Mouse (Mus musculus) testis, postnatal 10 days (tissue): ENCODE measurements around the gene Aff1.

Experiments used
- DNase-seq: peaks from one replicate; pipeline ENCODE4 v3.0.0; 2021; ENCODE audit warnings: low spot score

The Aff1 gene

DNA sequence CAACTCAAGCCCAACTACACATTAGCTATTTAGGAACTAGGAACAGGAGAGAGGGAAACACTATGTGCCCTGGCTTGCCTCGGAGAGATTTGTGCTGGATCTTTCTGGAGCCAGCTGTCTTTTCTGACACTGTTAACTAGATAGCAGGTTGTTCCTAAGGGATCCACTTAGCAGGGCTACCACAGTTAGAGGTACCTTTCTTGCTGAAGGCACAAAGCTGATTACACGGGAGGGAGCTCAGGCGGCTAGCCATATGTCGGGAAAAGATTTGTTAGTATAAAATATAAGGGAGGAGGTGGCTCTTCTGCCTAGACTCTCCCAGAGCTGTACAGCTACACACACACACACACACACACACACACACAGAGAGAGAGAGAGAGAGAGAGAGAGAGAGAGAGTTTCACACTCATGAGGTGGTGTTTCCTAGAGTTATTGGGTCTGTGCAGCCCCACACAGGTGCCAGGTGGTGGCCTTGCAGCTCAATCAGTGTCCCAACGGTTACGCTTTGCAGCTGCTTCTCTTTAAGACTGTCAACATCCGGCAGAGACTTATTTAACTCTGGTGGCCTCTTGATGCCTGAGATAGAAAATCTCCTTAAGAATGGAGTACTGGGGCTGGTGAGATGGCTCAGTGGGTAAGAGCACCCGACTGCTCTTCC lies 34.2 kb downstream of the Aff1 start:
- no peak for DNase-seq

DNA sequence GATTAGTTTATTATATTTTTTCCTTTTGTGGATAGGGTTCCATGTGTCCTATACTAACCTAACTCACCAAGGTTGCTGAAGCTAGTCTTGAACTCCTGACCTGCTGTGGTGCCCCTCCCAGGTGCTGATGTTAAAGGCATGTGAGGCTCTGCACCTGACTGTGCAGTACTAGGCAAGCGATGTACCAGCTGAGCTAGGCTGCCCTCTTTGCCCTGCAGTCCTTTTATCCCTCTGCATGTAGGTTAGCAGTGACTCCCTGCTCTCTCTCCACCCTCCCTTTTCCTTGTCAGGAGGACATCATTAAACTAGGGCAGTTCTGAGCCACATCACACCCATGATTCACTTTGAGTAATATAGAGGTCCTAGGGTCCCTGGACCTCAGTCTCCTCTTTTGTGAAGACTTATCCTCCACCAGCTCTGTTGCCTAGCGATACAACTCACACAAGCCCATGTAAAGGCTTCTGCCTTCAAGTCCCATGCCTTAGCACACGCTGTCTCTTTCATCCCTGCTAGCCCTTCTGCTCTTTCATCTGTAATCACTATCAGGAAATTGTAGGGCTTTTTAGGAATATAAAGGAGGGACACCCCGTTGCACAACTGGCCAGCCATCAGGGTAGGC lies 35.7 kb downstream of the Aff1 start:
- DNase-seq, result no peak

DNA sequence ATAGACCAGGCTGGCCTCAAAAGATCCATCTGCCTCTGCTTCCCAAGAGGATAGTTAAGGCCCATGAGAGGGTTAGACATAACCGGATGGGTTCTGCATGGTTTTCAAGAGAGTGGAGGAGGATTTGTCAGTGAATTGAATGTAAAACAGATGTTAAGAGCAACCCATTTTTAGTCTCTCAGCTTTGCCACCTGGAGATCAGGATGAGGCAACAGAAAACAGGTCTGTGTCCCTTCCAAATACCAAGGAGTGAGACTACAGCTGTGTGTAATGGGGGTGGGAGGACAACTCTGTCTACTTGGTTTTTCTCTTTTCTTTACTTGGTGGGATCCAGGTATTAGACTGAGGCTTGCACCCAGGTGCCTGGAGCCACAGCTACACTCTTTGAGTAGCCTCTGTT lies 37.1 kb downstream of the Aff1 start:
- DNase-seq, result no peak

DNA sequence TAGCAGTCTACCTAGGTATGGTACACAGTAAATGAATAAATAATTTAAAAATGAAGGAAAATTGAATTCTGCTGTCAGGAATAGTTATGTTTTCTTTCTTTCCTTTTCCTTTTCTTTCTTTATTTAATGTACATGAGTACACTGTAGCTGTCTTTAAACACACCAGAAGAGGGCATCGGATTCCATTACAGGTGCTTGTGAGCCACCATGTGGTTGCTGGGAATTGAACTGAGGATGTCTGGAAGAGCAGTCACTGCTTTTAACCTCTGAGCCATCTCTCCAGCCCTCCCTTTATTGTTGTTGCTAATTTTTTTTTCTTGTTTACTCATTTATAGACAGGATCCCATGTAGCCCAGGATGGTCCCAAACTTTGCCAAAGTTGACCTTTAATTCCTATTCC lies 38.0 kb downstream of the Aff1 start:
- DNase-seq, result no peak

DNA sequence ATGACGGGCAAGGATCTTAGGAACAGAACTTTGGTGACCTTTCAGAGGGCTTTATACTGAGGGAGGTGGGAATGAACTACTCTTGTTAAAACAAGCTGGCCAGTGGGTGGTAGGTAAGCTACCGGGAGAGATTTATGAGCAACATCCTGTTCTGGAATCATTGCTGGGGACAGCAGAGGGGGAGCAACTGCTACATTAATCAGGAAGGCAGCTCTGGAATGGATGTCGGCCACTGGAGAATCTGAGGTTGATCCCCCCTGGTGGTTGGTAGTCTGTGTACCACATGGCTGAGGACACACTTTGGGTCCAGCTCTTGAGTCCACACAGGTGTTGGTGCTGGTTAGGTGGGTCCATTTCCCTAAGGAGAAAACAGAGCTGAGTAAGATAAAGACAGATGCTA lies 38.6 kb downstream of the Aff1 start:
- no peak for DNase-seq

- no peak for DNase-seq
These were observed 40.4 kb downstream of the Aff1 start for GRCm38 (mm10) chr5:103732581-103732980.

DNA sequence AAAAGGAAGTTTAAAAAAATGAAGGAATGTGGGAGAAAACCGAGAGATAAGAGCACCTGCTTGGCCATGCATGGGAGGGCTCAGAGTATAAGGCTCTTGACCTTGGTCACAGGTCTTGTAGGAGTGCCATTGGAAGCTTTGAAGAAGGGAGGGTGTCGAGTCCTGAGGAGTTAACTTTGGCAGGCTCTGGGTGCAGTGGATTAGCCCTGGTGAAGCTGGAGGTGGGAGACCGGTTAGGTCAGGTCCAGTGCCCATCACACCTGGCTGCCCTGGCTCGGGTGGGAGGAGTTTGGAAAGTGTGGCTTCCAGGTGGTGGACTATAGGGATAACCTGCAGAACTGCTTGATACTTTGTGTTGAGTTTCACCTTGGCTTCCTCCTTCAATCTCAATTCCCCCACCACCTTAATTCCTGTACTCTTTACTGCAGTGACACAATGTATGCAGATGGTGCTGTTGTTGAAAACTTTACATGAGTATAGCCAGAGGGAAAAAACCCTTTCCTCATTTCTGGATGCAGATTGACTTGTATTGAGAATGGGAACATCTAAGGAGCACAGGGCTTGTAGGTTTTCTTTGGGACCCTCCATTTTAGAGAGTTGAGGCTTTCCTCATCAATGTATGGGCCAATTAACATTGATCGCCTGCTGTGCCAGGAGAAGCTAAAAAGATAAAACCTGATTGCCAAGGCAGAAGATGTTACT lies 43.4 kb downstream of the Aff1 start:
- no peak for DNase-seq

DNA sequence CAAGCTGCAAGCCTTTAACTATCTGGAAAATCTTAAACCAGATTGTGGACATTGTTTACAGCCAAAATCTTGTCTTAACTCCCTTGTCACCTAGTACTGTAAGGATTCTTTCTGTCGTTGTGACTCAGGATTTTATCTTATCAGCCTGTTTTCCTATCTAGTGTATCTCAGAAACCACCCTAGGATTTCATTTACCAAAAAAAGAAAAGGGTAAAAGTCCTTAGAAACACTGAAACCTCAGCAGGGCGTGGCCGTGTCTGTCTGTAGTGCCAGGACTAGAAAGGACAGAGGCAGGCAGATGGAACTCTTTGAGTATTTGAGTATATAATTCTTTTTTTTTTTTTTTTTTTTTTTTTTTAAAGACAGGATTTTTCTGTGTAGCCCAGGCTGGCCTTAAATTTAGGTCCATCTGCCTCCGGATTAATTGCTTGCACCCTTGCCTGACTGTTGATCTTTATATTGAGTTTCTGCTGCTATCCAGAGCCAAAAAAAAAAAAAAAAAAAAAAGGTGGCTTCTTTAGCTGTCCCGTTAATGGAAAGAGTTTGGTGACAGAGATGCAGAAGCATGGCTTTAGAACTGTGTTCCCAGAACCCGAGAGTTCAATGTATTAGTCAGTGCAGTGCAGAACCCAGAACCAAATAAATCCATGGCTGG lies 44.5 kb downstream of the Aff1 start:
- no peak for DNase-seq

- no peak for DNase-seq
These were observed 45.3 kb downstream of the Aff1 start for GRCm38 (mm10) chr5:103737208-103738066.

DNA sequence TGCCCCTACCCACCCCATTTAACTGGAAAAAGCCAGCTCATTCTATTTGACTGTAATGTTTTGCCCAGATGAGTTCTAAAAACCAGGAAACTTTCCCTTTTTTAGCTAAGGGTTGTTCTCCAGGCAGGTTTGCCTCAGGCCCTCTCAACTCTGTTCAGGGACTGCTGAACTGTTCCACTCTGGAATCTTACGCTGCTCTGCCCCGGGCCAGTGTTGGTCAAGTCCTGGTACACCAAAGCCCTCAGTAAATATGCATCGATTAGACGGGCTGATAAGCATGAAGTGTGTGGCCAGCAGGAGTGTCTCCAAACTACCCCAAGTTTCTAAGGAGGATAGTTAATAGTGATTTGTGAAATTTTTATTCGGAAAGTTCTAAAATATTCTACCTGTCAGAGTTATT lies 46.3 kb downstream of the Aff1 start:
- no peak for DNase-seq

GRCm38 (mm10) chr5:103739163-103739562 lies 47.0 kb downstream of the Aff1 start:
- DNase-seq, result no peak

DNA sequence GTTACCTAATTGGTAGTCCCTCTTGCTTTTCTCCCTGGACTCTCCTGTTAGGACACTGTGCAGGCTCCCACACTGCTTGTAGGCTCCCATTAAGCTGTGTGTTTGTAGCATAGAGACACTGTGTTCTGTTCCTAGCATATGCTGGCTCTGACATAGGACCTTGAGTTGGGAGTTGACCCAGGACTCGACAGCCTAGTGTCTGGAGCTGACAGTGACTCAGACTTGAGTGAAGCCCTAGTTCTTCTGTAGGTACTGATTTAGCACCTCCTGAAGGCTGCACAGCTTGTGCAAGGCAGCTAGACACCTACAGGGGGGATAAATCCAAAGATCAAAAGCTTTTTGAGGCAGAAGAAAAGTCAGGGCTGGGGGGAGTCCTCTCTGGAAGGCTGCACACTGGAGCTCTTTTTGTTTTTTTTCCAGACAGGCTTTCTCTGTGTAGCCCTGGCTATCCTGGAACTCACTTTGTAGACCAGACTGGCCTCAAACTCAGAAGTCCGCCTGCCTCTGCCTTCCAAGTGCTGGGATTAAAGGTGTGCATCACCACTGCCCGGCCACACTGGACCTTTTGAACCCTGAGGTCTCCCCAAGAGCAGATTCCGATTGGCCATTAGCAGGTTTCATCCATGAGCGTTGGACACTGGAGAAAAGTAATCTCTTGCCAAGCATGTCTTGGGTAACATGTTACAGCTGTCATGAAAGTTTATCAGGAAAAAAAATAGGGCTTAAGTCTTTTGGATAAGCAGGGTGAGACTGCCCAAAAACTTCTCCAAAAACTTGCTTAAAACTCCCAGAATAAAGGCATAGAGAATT lies 48.1 kb downstream of the Aff1 start:
- no peak for DNase-seq

DNA sequence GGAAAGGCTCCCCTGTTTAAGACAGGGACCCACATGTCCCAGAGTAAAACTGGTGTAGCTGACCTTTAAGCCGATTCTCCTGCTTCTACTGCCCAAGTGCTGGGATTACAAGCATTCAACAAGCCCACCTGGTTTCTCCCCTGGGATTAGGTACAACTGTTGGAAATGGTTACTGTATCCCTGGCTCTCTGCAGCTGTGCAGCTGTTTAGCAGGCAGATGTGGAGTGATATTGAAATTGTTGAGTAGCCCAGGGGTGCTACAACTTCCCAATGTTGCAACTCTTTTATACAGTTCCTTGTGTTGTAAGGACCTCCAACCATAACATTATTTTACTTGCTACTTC lies 48.7 kb downstream of the Aff1 start:
- no peak for DNase-seq

DNA sequence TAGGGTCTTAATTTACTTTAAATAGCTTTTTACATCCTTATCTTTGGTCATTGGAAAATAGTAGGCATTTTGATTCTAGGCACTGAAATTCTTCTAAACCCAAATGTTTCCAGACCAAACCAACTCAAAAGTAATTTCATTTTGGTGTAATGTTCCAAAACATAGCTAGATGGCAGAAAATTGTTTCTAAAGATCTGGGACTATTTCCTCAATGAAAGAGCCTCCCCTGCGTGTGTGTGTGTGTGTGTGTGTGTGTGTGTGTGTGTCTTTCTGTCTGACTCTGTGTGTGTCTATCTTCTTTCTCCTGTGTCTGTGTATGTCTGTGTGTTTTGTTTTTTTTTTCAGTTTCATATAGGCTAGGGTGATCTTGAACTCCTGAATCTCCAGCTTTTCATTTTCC lies 49.3 kb downstream of the Aff1 start:
- DNase-seq, result no peak

- no peak for DNase-seq
These were observed 49.8 kb downstream of the Aff1 start for GRCm38 (mm10) chr5:103741992-103742391.

GRCm38 (mm10) chr5:103744531-103744930 lies 52.4 kb downstream of the Aff1 start:
- DNase-seq, result no peak

DNA sequence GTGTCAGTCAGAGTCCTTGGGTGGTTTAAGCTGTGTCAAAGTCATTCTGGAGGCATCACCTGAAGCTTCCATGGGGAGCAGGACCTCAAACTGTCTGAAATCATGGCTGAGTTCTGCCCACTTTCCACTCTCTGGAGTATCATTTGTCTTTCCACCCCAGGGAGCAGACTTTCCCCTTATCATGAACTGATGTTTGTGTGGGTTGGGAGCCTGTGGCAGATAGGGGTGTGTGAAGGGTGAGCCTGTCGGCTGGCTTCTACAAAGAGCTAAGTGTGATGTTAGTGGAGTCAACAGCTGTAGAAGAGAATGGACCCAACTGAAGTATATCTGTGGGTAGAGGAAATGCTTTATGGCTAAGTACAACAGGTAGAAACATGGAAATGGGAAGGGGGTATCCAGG lies 53.5 kb downstream of the Aff1 start:
- no peak for DNase-seq

GRCm38 (mm10) chr5:103746561-103747085 lies 54.4 kb downstream of the Aff1 start:
- no peak for DNase-seq

GRCm38 (mm10) chr5:103747098-103747497 lies 54.9 kb downstream of the Aff1 start:
- DNase-seq, result no peak

GRCm38 (mm10) chr5:103748343-103748742 lies 56.2 kb downstream of the Aff1 start:
- no peak for DNase-seq
